Mouse (Mus musculus): ENCODE measurements around the gene Eno3.

- TF ChIP-seq POLR2A (IDR thresholded peaks at IDR 0.05; ENCODE audit: control insufficient read depth, extremely low read depth, insufficient read depth, low read length, poor library complexity) (no peak), CTCF (IDR thresholded peaks at IDR 0.05; ENCODE audit: borderline replicate concordance, control insufficient read depth, extremely low read depth, insufficient read depth, low read length, poor library complexity) (no peak)
Measured at GRCm38 (mm10) chr11:70635601-70636000, 21.4 kb upstream of the Eno3 start.

All from thymus, adult 2 months (tissue).